Mouse (Mus musculus) liver, postnatal 0 days (tissue): ENCODE data around the gene Crybb1. TPM values are rescaled to one million over a fixed set of nuclear protein-coding genes. Genes with fewer than 3 reads are reported as not detected.

Source experiments
- ATAC-seq: fragments of 200-750 bp; cut with Nextera tagmentation; 2 replicates; pipeline ENCODE4 v1.8.0; 2017; ENCODE audit warnings: mild to moderate bottlenecking, moderate library complexity
- DNase-seq: peaks from one replicate; pipeline ENCODE4 v3.0.0-alpha.2; 2016
- H3K27ac ChIP-seq: fragments of 300-500 bp; sonication (generic); 2 replicates; pipeline ENCODE4 v1.5.1; 2014; ENCODE audit warnings: antibody characterized with exemption, moderate library complexity, mild to moderate bottlenecking, low read depth
- H3K27me3 ChIP-seq: fragments of 300-500 bp; sonication (generic); 2 replicates; pipeline ENCODE4 v1.6.1; 2014; ENCODE audit warnings: low read length, control low read depth, mixed read lengths; ENCODE audit not compliant: insufficient read depth
- H3K36me3 ChIP-seq: fragments of 300-500 bp; sonication (generic); replicated peaks from 2 replicates; pipeline ENCODE4 v1.6.1; 2014; ENCODE audit warnings: mild to moderate bottlenecking, control low read depth, low read length, moderate library complexity, mixed read lengths; ENCODE audit not compliant: insufficient read depth
- H3K4me1 ChIP-seq: fragments of 300-500 bp; sonication (generic); 2 replicates; pipeline ENCODE4 v1.6.1; 2014; ENCODE audit warnings: antibody characterized with exemption, mild to moderate bottlenecking, control low read depth; ENCODE audit not compliant: insufficient read depth
- H3K4me2 ChIP-seq: fragments of 300-500 bp; sonication (generic); 2 replicates; pipeline ENCODE4 v1.6.1; 2014; ENCODE audit warnings: low read depth, mild to moderate bottlenecking, low read length, moderate library complexity, mixed read lengths
- H3K4me3 ChIP-seq: fragments of 300-500 bp; sonication (generic); 2 replicates; pipeline ENCODE4 v1.5.1; 2014; ENCODE audit warnings: low read depth, low read length
- H3K9ac ChIP-seq: fragments of 300-500 bp; sonication (generic); replicated peaks from 2 replicates; pipeline ENCODE4 v1.6.1; 2014; ENCODE audit warnings: mild to moderate bottlenecking, moderate library complexity
- H3K9me3 ChIP-seq: fragments of 300-500 bp; sonication (generic); 2 replicates; pipeline ENCODE4 v1.6.1; 2016; ENCODE audit warnings: mild to moderate bottlenecking, control low read depth, low read length, mixed read lengths
- CTCF ChIP-seq: sonication (generic); IDR thresholded peaks from 2 replicates; pipeline ENCODE4 v1.5.1; 2016; ENCODE audit warnings: antibody characterized with exemption, low read depth
- EP300 ChIP-seq: IDR thresholded peaks from 2 replicates; pipeline ENCODE4 v1.6.1; 2016; ENCODE audit warnings: antibody characterized with exemption, low read depth, mild to moderate bottlenecking
- WGBS: fragments of 180-500 bp; shearing (Covaris S2); extraction: QIAGEN DNeasy Blood & Tissue Kit; methylation state at CpG from one replicate; pipeline ENCODE4 v1.1.7; 2014; ENCODE audit not compliant: insufficient replicate concordance; 5-methylcytosine and 5-hydroxymethylcytosine counted together
- polyA plus RNA-seq: library from polyadenylated mRNA; unstranded; fragments of >200 nt; fragmentation: Nextera tagmentation; extraction: Ambion mirVana; gene quantifications from 2 replicates; pipeline ENCODE4 v1.2.1, GENCODE M21; 2015

Gene Crybb1
- polyA plus RNA-seq, 1 experiment from 2014 or later: 0.33 TPM

DNA sequence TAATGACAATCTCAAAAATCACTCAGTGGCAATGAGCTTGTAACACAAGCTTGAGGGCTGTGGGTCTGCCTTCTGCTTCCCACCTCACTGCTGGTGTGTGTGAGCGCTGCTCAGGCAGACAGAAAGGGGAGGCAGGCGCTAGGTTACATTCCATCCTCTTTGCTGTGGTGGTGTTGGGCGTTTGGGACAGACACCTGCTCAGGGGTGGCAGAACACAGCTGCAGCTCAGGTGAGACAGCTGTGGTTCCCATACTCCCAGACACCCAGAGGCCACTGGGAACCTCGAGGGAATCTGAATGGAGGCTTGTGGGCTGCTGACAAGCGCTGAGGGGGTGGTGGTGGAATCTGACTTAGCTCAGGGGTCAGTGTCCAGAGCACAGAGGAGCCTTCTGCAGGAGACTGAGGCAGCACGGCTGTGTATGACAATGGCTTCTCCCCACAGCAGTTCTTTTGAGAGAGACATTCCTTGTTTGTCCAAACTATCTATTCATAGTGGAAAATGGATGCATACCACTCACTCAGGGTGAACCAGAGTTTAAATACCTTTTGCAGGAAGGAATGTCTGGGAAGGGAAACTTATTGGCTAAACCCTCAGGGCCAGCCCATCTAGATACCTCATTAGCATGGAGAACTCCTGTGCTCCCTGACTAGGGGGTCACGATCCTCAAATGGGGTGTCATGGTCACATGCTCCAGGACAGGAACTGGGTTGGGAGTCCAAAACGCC lies 10.6 kb upstream of the Crybb1 start:
- H3K27ac ChIP-seq: no peak overlapping the region
- H3K27me3 ChIP-seq: no peaks in the 10 kb centered on the region
- ATAC-seq (no peak), DNase-seq (no peak)
- no peak overlapping the region for H3K9ac ChIP-seq
- no peak for TF ChIP-seq CTCF
- no peak for TF ChIP-seq EP300
- H3K9me3 ChIP-seq: no peaks in the 10 kb centered on the region; the same call in 1 of the 2 replicates
- H3K4me2 ChIP-seq: no peak overlapping the region
- no peak overlapping the region for H3K4me3 ChIP-seq
- 64% methylated on average over 8 of the region's 8 CpGs for whole genome bisulfite sequencing
- peaks cover 17% of the 10 kb centered on the region for H3K4me1 ChIP-seq
- H3K36me3 ChIP-seq: no peaks in the 10 kb centered on the region

DNA sequence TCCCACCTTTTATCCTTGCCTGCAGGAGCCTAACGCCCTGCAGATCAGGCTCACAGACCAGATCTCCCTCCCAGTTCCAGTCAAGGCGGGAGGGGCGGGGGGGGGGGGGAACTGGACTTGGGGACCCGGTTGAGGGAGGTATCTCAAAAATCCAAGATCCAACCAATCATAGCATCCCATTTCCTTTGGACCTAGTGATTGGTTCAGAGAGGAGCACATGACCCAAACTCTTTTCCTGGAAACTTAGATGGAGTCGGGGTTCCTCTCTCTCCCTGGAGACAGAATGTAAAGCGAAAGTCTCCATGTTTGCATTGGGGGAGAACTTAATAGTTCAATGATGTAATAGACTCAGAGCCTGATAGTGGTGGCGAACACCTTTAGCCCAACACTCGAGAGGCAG lies 8.2 kb upstream of the Crybb1 start:
- Histone ChIP-seq H3K36me3 (no peaks in the 10 kb centered on the region), H3K4me2 (no peak overlapping the region), H3K4me1 (peaks cover 13% of the 10 kb centered on the region), H3K27me3 (no peaks in the 10 kb centered on the region), H3K9me3 (no peaks in the 10 kb centered on the region; the same call in 1 of the 2 replicates), H3K4me3 (no peak overlapping the region), H3K27ac (no peak overlapping the region), H3K9ac (no peak overlapping the region)
- DNase-seq (no peak), ATAC-seq (no peak)
- WGBS: 52% methylated on average over 8 of the region's 8 CpGs
- TF ChIP-seq CTCF (no peak), EP300 (no peak)

- Histone ChIP-seq H3K4me2 (no peak overlapping the region), H3K27me3 (no peaks in the 10 kb centered on the region), H3K36me3 (no peaks in the 10 kb centered on the region), H3K9me3 (no peaks in the 10 kb centered on the region), H3K4me1 (peaks cover 25% of the 10 kb centered on the region), H3K9ac (no peak overlapping the region), H3K27ac (no peak overlapping the region), H3K4me3 (no peak overlapping the region)
- DNase-seq: no peak
- 81% methylated on average over 11 of the region's 11 CpGs for WGBS
- no peak for TF ChIP-seq EP300
- no peak for TF ChIP-seq CTCF
- ATAC-seq: no peak
Measured at GRCm38 (mm10) chr5:112249106-112249505, 6.5 kb upstream of the Crybb1 start.

DNA sequence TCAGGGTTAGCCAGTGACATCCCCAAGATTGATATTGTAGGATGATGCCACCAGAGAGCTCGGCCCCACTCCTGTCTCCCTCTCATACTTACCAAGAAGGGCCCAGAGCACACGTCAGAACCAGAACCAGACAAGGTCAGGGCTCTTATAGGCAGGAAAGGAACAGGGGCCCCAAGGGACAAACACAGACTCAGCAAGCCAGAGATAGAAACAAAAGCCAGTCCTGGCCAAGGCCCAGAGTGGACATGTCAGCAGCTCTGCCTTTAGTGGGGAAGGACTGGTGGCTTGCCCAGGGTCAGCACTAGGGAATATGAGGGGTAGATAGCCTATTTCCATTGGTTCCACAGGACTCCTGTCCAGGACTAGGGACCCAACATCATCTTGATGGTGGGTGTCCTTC lies 3.2 kb upstream of the Crybb1 start, which contains the start of gene Cryba4:
Cryba4 (minus strand) TSS at position 119 of the 400 bp plus-strand sequence.
- DNase-seq (no peak), ATAC-seq (no peak)
- TF ChIP-seq CTCF (no peak), EP300 (no peak)
- no peak within 1 kb of the TSS for H3K4me3 ChIP-seq
- H3K4me2 ChIP-seq: peak within 1 kb of the TSS; percentile 26; the same call in 1 of the 2 replicates
- no peaks in the 10 kb centered on the region for H3K9me3 ChIP-seq
- peak within 1 kb of the TSS; percentile 66 for H3K27ac ChIP-seq
- no peak within 1 kb of the TSS for H3K9ac ChIP-seq
- peaks cover 29% of the 10 kb centered on the region for H3K4me1 ChIP-seq
- no peaks in the 10 kb centered on the region for H3K27me3 ChIP-seq
- 63% methylated on average over 2 of the region's 2 CpGs for WGBS
- no peaks in the 10 kb centered on the region for H3K36me3 ChIP-seq

DNA sequence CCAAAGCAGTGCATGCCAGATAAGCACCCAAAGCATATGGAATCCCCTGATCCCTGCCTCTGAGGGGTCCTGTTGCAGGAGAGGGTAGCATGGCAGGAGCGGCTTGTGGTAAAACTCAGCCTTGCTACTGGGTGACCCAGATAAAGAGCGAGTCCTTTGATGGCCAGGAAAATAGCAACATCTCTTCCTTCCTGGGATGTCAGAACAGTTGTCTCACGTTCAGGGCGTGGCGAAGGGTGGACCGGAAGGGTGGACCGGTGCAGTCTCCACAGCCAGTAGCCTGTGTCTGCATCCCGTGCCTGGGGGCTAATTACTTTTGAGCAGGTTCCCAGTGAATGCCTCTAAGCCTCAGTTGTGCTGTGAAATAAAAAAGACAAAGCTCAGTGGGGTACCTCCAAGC lies 2.4 kb upstream of the Crybb1 start:
- no peak for TF ChIP-seq EP300
- no peak for TF ChIP-seq CTCF
- Histone ChIP-seq H3K36me3 (no peaks in the 10 kb centered on the region), H3K9ac (no peak overlapping the region), H3K27me3 (no peaks in the 10 kb centered on the region), H3K4me1 (peaks cover 29% of the 10 kb centered on the region), H3K9me3 (no peaks in the 10 kb centered on the region), H3K27ac (peak overlapping the region; percentile 66), H3K4me3 (no peak overlapping the region), H3K4me2 (peak overlapping the region; percentile 26; the same call in 1 of the 2 replicates)
- peak; percentile 64 for DNase-seq
- ATAC-seq: peak; percentile 84
- WGBS: 52% methylated on average over 8 of the region's 8 CpGs

- no peak for ATAC-seq
- DNase-seq: no peak
- H3K27me3 ChIP-seq: no peaks in the 10 kb centered on the region
- H3K4me3 ChIP-seq: no peak overlapping the region
- H3K4me2 ChIP-seq: no peak overlapping the region
- no peak overlapping the region for H3K27ac ChIP-seq
- no peak for TF ChIP-seq CTCF
- no peaks in the 10 kb centered on the region for H3K36me3 ChIP-seq
- no peaks in the 10 kb centered on the region for H3K9me3 ChIP-seq
- H3K4me1 ChIP-seq: peaks cover 29% of the 10 kb centered on the region
- WGBS: 53% methylated on average over 7 of the region's 7 CpGs
- no peak overlapping the region for H3K9ac ChIP-seq
Measured at GRCm38 (mm10) chr5:112254282-112254806, 1.3 kb upstream of the Crybb1 start.
